Mouse (Mus musculus) c-Kit-positive CD71-negative TER-119-negative erythroid progenitor cells, embryonic 14.5 days (primary cell): Measurements from ENCODE around the gene AC109138.7.
A peak's percentile ranks its signal among the peaks of the same experiment; 100 is the strongest.
"Not testable (repeated sequence)": the region's sequence is repeated elsewhere in the genome, so short reads cannot be mapped to it uniquely, and the experiment has no call there.

Experiments
- DNase-seq: peaks from one replicate; pipeline ENCODE4 v3.0.0-alpha.2; 2013; ENCODE audit warnings: low read depth

Gene AC109138.7

DNA sequence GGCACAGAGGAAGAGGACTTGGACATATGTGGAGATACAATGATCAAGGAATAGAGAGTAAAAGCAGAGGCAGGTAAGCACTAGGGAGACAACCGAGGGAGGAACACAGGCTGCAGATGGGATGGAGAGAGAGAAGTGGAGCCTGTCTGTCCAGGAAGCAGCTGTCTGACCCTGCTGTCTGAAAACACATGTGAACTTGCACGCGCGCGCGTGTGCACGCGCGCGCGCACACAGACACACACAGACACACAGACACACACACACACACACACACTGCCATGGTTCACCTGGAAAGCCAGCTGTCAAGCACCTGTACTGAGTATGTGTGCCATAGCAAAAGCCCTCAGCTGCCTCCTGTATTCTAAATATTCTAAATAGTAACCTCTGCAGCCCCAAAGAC is 4.1 kb downstream of the AC109138.7 start:
- DNase-seq = no peak

GRCm38 (mm10) chr19:4218784-4219183 is 4.6 kb downstream of the AC109138.7 start:
- DNase-seq = no peak

DNA sequence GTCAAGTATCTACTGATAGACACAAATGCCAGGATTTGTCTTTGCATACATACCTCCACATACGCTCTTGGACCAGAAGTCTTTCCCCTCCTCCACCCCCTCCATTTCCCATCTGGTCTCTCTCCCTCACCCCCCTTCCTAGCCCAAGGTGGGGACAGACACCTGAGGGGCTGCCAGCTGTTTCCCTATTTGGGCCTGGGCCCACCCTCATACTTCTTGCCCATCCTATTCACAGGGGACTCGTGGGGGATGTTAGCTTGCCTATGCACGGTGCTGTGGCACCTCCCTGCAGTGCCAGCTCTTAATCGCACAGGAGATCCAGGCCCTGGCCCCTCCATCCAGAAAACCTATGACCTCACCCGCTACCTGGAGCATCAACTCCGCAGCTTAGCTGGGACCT is 5.8 kb downstream of the AC109138.7 start:
- no peak for DNase-seq

DNA sequence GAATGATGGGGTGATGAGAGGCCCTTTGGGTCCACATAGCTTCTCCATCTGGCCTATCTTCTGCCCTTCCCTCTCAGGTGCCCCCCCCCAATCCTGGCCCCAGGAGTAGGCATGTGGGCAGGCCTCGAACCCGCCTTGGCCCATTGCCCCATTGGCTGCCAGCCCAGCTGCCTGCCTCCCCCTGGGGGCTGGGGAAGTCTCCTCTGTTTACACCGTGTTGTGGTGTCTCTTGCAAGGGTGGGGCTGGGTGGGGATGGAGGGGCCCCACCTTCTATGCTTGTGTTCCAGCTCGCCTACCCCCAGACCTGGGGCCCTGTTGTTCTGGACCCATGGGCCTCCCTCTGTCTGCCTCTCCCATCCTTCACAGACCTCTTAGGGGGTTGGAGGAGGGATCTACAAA is 6.3 kb downstream of the AC109138.7 start:
- DNase-seq = no peak

- DNase-seq = no peak
Measured at GRCm38 (mm10) chr19:4220957-4221743, 7.0 kb downstream of the AC109138.7 start.

DNA sequence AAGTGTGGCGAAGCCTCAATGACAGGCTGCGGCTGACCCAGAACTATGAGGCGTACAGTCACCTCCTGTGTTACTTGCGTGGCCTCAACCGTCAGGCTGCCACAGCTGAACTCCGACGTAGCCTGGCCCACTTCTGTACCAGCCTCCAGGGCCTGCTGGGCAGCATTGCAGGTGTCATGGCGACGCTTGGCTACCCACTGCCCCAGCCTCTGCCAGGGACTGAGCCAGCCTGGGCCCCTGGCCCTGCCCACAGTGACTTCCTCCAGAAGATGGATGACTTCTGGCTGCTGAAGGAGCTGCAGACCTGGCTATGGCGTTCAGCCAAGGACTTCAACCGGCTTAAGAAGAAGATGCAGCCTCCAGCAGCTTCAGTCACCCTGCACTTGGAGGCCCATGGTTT is 8.0 kb downstream of the AC109138.7 start:
- no peak for DNase-seq

GRCm38 (mm10) chr19:4226779-4227178 is 12.6 kb downstream of the AC109138.7 start:
- no peak for DNase-seq

- no peak for DNase-seq
Measured at GRCm38 (mm10) chr19:4227446-4227845, 13.3 kb downstream of the AC109138.7 start.

DNA sequence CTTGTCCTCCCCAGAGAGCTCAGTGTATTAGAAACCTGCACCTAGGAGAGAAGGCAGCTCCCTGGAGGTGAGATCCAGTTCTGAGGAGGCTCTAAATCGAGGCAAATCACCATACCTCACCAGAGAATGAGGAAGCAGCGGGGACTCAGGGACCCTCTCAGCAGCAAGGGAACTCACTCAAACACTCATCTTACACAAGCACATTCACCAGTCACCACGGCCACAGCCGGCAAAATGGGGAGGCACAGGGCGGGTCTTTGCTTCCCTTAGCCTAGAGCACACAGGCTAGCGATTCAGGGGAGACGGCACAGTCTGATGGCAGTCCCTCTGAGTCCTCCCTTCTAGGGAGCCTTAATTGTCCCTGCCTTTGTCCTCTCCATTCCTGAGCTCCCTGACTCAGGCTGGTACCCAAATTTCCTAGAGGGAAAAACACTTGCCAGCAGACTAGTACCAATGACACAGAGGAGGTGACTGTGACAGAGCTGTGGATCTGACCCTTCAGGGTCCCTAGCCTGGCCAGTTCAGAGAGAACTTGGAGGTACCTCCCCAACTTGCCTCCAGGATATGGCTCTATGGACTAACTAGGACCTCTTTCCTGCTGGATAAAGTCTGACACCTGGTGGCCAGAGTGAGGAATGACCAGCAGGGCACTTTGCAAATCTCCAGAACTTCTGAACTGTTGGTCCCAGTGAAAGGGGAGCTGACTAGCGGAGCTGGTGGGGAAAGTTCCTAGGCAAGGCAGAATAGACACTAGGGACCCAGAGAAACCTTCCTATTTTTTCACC is 13.9 kb downstream of the AC109138.7 start:
- peak; percentile 87 for DNase-seq

DNA sequence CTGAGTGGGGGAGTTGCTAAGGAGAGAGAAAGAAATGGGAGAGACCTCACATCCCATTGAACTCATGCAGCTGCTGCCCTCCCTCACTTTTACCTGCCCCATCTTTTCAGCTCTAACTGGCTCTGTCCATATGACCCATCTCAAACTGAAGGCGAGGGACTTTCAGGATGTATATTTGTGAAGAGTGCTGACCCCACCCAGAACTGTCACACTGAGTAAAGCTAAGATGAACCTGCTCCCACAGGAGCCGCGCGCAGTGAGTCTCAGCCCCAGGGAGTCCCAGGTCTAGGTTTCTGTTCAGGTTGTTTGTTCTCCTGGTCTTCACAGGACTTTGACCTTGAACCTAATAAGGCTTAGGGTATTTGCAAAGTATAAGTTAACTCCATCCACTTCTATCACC is 14.7 kb downstream of the AC109138.7 start:
- DNase-seq = no peak

GRCm38 (mm10) chr19:4229451-4230076 is 15.4 kb downstream of the AC109138.7 start:
- DNase-seq = no peak

GRCm38 (mm10) chr19:4230415-4230814 is 16.3 kb downstream of the AC109138.7 start:
- no peak for DNase-seq

GRCm38 (mm10) chr19:4231253-4232185 is 17.4 kb downstream of the AC109138.7 start, which contains the start of gene Pold4:
Pold4 (plus strand) TSS chr19:4231899.
- DNase-seq = peak; percentile 89

GRCm38 (mm10) chr19:4232186-4232572 is 18.0 kb downstream of the AC109138.7 start:
- DNase-seq = no peak

DNA sequence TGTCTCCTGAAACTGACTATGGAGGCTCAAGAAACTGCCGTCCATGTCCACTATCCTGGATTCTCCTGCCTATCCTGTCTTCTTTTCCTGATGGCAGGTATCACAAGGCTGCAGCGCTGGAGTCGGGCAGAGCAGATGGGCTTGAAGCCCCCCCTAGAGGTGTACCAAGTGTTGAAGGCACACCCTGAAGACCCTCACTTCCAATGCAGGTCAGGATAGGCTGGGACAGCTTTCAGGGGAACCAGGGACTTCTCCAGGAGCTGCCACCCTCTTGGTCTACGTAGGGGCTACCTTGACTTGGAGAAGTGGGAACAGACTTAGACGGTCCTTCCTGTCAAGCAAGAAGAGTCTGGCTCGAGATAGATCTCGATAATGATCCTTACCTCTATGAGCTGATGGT is 18.5 kb downstream of the AC109138.7 start:
- DNase-seq = no peak

DNA sequence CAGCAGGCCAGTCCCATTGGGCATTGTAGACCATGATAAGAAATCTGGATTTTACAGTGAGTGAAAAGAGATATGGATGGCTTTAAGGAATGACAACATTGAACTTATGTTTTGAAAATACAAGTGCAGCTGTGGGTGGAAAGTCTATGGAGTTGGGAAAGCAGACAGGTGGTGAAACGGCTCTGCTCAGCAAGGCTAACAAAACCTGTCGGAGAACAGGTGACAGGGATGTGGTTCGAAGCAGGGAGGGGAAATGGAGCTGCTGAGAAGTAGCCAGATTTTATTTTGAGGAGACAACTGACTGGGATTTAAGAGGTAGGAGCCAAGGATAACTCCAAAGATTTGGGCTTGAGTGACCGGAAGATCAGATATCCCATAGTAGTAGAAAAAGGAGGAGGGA is 20.4 kb downstream of the AC109138.7 start:
- no peak for DNase-seq

DNA sequence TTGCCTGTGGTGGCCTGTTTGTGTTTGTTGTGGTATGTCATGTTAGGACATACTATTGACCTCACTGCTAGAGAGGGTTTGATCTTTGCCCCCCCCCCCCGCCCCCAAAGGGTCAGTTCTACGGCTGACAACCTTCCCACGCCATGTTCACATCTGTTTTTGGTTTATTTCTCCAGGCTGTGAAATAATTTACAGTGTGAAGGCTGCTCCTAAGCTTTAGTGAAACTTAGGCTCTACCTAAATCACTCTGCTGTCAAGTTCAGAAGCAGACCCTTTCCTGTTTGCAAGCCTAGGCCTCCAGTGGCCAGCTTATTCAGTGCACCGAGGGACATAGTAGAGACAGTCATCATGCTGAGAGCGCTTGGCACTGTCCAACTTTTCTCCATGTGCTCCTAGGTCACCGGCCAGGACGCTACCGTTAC is 26.1 kb downstream of the AC109138.7 start:
- DNase-seq = no peak

- no peak for DNase-seq
Measured at GRCm38 (mm10) chr19:4242416-4242815, 28.3 kb downstream of the AC109138.7 start.

DNA sequence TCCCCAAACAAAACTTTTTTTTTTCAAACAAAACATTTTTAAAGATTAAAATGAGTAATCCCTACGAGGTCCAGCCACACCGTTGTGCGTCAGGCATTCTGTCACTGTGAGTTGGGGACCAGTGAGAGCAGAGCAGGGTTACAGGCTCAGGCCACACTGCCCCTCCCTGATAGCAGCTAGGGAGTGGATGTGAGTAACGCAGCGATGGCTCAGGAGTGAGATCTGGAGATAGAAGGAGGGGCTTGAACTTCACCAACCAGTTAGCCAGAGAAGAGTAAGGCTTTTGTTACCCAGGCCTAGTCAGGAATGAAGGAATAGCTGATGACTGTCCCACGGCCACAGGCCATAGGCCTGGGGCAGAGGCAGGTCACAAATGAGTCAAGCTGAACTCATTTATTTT is 30.6 kb downstream of the AC109138.7 start:
- no peak for DNase-seq

DNA sequence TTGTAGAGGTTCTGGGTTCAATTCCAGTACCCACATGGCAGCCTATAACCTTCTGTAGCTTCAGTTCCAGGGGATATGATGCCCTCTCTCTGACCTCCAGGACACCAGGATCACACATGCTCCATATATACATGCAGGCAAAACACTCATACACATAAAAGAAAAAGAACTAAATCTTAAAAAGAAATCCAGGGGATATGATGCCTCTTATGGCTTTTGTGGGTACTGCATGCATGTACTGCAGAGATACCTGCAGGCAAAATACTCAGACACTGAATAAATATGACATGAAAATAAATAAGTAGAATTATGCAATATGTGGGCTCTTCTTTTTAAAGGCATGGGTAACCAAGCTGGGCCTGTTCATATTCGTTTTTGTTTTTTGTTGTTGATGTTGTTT is 32.9 kb downstream of the AC109138.7 start:
- DNase-seq = no peak

GRCm38 (mm10) chr19:4248683-4249082 is 34.5 kb downstream of the AC109138.7 start:
- not testable (repeated sequence) for DNase-seq

- DNase-seq = no peak
Measured at GRCm38 (mm10) chr19:4254230-4254629, 40.1 kb downstream of the AC109138.7 start.
